Mouse (Mus musculus) B cell, adult 2 months (primary cell): Measurements from ENCODE around the gene Efna5.
A peak's percentile ranks its signal among the peaks of the same experiment; 100 is the strongest.

Experiments
- DNase-seq, 2 experiments: peaks; one replicate each; pipeline ENCODE4 v3.0.0; 2022

Gene Efna5

DNA sequence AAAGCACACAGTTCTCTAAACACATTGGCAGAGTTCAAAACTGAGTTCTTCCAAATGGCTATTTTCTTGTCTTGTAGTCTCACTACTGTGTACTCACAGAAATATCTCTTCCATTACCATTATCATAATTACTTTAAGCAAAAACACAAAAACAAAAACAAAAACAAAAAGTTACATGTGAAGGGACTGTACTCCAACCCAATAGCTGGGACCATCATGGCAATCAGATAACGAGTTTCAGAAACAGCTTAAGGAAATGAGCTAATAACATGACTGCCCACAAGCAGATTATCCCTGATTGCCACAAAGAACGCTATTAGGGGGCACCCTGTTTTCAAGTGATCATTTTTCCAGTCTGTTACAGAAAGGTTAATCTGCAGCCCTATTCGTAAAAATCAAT lies 93.3 kb downstream of the Efna5 start:
- no peak for DNase-seq

- DNase-seq, result no peak
These were observed 94.6 kb downstream of the Efna5 start for GRCm38 (mm10) chr17:62786602-62786907.

DNA sequence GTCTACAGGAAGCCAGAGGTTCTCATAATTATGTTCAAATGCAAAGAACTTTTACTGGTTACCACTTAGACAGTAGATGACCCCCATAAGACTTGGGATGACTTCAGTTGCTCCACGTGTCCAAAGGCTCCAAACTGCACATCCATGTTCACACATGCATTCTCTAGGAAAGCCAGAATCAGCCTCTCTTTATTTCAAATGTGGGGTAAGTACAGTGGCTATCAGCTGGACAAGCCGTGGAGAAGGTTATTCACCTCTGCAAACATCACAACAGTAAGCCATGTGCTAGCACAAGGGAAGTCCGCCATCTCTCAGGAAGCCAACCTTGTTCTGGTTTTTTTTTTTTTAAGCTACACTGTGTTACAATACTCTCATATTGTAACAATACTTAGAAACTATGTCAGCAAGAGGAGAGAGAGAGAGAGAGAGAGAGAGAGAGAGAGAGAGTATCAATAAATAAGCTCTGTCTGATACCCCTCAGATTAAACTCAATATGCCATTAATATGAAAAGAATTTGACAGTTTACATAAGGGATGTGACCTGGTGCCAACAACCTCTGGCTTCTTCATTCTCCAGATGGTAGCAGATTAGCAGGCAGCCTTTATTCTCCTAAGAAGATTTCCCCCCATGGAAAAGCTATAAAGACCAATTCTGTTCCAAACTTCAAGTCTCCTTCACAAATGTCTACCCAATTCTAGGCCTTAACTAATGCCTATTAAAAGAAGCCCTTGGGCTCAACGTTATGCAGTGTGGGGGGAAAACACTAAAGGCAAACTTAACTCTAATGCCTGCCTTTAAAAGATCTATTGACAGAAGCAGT lies 95.1 kb downstream of the Efna5 start:
- no peak for DNase-seq

GRCm38 (mm10) chr17:62784274-62785171 lies 96.6 kb downstream of the Efna5 start:
- DNase-seq, result no peak

DNA sequence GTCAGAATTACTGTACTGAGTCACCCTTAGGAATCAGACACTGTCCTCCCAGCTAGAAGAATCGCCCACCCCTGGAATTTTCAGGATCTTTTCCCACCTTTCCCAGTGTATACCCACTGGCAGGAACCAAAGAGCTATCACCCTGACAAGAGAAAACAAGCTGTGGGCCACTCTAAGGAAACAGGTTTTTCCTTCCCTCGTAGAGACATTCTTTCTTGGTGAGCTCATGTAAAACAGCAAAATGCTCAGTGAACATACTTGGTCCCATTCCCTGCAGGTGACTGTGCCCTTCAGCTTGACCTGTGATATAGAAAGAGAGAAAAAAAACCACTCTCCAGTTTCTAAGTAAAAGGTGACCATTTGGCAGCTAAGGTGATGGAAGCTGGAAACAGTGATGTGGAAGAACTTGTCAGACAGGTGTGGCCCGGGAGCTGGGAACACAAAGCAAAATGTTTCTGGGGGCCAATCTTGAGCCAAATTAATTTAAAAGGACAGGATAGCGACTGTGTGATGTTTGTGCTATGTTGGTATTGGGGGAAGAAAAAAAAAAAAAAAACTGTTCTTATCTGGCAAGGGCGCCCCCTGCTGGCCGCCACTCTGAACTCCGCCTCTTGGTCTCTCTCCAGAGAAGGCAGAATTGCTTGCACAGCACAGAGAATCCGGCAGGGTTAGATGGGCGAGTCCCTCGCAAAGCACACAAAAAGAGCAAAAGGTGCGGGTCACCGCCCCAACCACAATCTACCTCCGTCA lies 97.4 kb downstream of the Efna5 start:
- DNase-seq, result peak; percentile 78 to 80

- DNase-seq, result no peak
These were observed 98.2 kb downstream of the Efna5 start for GRCm38 (mm10) chr17:62782826-62783404.

DNA sequence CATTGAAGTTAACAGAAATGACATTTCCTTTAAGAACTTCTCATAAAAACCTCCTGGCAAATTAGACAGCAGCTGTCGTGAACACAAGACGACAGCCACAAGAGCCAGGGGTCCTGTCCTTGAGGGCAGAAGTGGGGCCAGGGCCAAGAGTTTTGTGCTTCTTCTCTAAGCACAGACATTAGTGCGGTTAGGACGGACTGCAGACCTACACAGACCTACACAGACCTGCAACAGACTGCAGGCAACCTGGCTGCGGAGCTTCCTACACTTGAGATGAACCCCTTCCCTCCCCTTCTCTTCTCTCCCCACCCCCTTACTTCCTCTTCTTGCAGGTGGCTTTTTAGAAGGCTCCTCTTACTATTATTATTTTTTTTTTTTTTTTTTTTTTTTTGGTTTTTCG lies 100.0 kb downstream of the Efna5 start:
- DNase-seq, result peak; percentile 25 to 29

DNA sequence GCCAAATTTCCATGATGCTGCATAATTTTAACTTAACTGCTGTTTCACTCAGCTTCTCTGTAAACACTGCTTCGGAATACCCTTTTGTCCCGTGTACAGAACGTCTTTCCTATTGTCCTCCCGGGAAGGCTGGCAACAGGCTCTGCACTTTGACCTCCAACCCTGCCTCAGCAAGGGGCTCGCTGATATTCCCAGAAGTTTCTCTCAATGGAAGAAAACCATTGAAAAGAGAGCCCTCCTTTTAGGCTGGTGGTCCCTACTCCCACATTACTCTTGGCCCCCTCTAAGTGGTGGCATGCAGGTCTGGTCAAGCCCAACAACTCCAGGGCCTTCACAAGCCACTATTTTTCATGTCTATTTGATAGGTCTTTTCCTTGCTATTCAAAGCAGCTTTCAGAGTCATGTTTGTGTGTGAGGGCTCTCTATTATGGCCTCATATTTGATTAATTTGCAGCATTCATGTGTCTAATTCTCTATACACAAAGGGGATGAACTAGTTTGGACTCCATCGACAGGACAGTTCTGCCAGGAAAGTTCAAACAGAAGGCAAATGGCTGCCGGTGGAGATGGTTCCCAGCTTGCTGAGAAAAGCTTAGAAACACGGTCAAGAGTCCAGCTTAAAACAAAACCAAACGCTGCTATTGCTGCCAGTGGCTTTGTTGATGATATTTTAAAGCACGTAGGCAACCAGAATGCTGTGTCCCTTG lies 103.1 kb downstream of the Efna5 start:
- DNase-seq, result no peak

DNA sequence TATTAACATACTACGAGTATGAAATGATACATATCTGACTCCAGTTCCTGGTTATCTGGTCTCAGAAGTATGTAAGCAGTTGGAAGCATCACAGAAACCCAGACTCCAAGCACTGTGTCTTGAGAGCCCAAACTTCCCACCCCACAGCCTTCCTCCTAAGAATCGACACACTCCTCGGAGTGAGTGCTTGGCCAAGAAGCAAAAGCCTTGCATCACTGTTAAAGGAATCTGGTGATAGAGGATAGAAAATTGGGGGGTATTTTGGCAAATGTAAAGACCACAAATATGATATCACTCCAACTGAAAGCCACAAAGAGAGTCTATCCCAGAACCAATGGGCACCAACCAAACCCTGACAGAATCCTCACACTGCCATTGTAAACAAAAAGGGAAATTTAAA lies 104.4 kb downstream of the Efna5 start:
- no peak for DNase-seq

DNA sequence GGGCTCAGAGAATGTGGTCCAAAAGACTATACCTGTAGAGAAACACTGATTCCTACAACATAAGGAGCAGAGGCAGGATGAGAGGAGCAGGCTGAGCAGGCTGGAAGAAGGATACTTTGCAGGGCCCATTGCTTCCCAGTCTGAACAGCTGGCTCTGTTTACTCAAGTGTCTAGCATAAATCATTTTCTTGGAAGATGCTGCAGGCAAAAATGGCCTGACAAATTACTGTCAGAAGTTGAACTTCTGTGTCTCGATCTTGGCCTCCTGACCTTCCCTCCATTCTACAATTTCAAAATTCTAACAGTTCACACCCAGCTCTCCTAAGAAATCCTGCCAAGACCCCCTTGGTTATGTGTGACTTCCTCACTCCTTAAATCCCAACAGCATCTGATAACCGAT lies 105.1 kb downstream of the Efna5 start:
- no peak for DNase-seq

DNA sequence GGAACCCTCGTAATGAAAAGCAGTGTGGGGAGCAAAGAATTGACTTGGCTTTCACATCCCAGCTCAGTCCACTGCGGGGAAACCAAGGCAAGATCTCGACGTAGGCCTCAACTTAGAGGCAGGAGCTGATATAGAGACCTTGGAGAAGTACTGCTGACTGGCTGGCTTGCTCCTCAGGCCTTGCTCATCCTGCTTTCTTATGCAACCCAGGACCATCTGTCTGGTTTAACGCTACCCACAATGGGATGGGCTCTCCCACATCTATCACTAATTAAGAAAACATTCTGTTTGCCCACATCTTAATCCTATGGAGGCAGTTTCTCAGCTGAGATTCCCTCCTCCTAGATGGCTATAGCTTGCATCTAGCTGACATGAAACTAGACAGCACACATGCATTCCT lies 105.7 kb downstream of the Efna5 start:
- DNase-seq, result no peak

DNA sequence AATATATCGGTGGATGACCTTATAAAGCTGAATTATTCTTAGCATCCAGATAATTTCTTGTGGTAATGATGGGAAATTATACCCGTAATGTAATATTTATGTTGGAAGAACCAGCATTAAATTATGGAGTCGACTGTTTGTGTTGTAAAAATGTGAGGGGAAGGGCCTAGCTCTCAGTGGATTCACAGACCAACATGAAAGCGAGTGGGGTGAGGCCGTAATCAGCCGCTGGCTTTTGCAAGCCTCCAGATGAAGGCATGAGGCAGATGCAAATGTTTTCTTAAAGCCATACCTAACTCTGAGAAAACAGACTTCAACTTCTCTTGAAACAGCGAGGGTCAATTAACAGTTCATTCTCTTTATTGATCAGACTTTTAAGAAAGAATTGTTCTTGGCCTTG lies 106.4 kb downstream of the Efna5 start:
- no peak for DNase-seq

GRCm38 (mm10) chr17:62766705-62767104 lies 114.4 kb downstream of the Efna5 start:
- no peak for DNase-seq

DNA sequence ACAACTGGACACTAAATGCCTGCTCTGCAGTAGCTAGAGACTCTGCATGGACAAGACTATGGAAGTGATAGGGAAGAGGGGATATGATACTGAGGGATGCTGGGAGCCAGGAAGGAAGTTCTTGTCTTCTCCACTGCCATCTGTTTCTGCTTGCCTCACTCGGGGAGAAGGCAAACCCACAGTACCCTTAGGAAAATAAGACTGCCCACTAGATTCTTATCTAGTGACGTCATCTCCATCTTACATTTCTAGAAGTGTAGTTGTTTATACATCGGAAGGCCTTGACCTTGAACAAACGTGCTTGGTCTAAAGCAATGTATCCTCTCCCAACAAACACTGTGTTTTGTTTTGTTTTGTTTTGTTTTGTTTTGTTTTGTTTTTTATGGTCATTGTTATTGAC lies 116.0 kb downstream of the Efna5 start:
- DNase-seq, result no peak

DNA sequence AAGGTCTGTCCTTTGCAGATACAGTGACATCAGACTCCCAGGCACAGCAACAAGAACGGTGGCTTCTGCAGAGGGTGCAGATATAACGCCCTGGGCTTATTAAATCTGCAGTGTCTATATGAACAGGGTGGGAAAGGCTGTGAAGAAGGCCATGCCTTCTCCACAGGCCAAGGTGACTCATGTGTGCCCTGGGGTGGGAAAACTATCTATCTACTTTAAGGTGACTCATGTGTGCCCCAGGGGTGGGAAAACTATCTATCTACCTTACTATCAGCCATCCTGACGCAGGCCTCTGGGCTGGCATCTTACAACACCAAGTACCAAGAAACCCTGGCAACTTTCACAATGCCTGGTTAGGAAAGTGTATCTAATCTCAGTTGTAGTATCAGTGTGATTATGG lies 124.2 kb downstream of the Efna5 start:
- DNase-seq, result no peak

- no peak for DNase-seq
These were observed 125.5 kb downstream of the Efna5 start for GRCm38 (mm10) chr17:62755635-62756034.

GRCm38 (mm10) chr17:62754638-62755037 lies 126.5 kb downstream of the Efna5 start:
- DNase-seq, result no peak

DNA sequence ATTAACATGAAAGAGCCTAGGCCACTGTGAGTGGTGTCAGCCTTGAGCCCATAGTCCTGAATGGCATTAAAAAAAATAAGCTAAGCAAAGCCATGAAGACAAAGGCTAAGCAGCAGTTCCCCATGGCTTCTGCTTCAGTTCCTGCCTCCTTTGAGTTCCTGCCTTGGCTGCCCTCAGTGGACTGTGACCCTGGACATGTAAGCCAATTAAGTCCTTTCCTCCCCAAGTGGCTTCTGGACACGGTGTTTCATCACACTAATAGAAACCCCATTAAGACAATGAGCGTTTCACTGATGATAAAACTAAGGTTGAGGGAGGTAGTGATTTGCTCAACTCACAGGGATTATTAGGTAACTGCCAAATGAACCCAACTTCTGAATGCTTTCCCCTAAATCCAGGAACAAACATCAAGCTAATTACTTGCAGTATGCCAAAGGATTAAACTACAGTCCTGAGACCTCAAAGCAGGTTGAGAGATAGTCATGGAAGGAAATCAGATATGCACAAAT lies 128.7 kb downstream of the Efna5 start:
- no peak for DNase-seq

- DNase-seq, result no peak
These were observed 130.5 kb downstream of the Efna5 start for GRCm38 (mm10) chr17:62750647-62751046.

DNA sequence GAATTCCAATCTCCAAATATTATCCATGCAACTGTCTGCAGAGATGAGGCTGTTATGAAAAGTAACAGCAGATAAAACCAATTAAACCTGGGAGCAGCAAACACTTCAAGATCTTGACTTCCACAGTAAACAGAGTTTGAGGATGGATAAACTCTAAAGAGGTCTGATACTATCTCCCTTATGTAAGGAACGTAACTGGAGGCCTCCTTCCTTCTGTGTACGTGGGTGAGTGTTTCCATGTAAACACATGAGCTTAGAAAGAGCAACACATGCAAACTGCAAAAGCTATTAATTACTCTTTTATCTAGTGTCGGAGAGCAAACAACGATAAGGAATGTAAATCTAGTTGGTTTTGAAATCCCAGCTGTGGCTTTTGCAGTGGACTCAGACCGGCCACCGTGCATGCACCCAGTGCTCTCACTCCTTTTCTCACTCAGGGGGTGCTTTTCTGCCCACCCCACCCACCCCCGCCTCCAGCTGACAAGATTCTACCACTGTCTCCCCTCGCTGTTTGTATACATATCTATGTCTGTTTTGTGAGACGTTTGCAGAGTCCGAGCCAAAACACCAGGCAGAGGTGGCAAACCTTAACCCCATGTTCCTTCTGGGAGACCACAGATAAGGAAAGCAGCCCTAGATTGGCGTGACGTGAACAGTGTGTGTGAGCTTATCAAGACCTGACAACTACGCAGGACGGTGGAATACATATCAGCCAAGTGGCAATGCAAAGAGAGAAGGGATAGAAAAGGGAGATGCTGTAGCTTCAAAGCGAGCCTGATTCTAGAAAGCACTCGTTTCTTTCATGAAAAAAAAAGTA lies 132.1 kb downstream of the Efna5 start:
- DNase-seq, result no peak

DNA sequence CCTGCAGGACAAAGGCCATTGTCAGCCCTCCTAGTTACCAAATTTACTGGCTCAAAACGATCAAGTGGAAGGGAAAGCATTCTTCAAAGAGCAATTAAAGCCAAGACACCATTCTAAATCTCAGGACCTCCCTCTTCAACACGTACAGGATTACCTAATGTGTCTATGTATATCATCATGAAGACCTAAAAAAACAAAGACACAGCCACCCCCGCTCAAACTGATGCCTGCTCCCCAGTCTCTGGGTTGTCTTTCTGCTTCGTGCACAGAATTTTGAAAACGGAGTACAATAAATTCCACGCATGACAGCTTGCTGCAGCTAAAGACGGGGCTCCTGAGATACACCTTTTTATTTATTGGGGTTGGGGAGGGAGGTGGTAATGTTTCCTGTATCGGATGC lies 133.7 kb downstream of the Efna5 start:
- DNase-seq, result no peak
